Mouse (Mus musculus) layer of hippocampus, postnatal 10 days (tissue): ENCODE results near the gene Sval1. TPM values are rescaled to one million over a fixed set of nuclear protein-coding genes. Genes with fewer than 3 reads are reported as not detected.

ENCODE experiments used
- DNase-seq, 2 experiments: peaks; one replicate each; pipeline ENCODE4 v3.0.0; 2021; ENCODE audit warnings: low spot score in 2 of 2
- long read RNA-seq: library from polyadenylated mRNA; stranded (forward); transcript quantifications from one replicate; pipeline ENCODE4 v2.0.0, GENCODE M21; 2023
- total RNA-seq, 2 experiments: library from RNA; stranded (reverse); gene quantifications; 2 replicates each; pipeline ENCODE4 v1.2.3; 2021

Sval1 gene
- not detected for total RNA-seq
- long read RNA-seq, result 0 reads

GRCm38 (mm10) chr6:41951330-41951729 is at the start of gene Sval1:
Sval1 (plus strand) TSS chr6:41951630.
- no peak for DNase-seq

- DNase-seq, result no peak
Measured at GRCm38 (mm10) chr6:41911625-41912024, 39.8 kb upstream of the Sval1 start.

- DNase-seq, result no peak
Measured at GRCm38 (mm10) chr6:41914883-41915282, 36.5 kb upstream of the Sval1 start.

- no peak for DNase-seq
Measured at GRCm38 (mm10) chr6:41967840-41968239, 16.4 kb downstream of the Sval1 start, which contains the start of gene Sval3. Sval3 (plus strand) TSS chr6:41968140.

Other genes starting within 250 kb of the Sval1 start
- gene Kel, start 247.3 kb upstream of the Sval1 start, total RNA-seq, result not detected
- not detected for gene Olfr459, start 176.5 kb upstream of the Sval1 start, total RNA-seq
- gene Pip, start 104.1 kb upstream of the Sval1 start, total RNA-seq, result not detected
- gene Sval2, start 98.6 kb upstream of the Sval1 start, total RNA-seq, result not detected
- gene Sval3, start 16.5 kb downstream of the Sval1 start, total RNA-seq, result not detected
- gene Sva, start 86.8 kb downstream of the Sval1 start, total RNA-seq, result not detected
- gene Tas2r139, start 189.3 kb downstream of the Sval1 start, total RNA-seq, result not detected